Mouse (Mus musculus) limb, embryonic 10.5 days (tissue): ENCODE data around the gene Resp18. TPM values are rescaled to one million over a fixed set of nuclear protein-coding genes. Genes with fewer than 3 reads are reported as not detected.

Experiments used
- DNase-seq: peaks from one replicate; pipeline ENCODE4 v3.0.0-alpha.2; 2017; ENCODE audit warnings: low spot score
- H3K27ac ChIP-seq: fragments of 300-500 bp; sonication (generic); 2 replicates; pipeline ENCODE4 v1.5.1; 2016; ENCODE audit warnings: mild to moderate bottlenecking
- H3K27me3 ChIP-seq: fragments of 300-500 bp; sonication (generic); 2 replicates; pipeline ENCODE4 v1.6.1; 2016; ENCODE audit warnings: low read depth, mild to moderate bottlenecking; ENCODE audit not compliant: poor library complexity, severe bottlenecking
- H3K36me3 ChIP-seq: fragments of 300-500 bp; sonication (generic); 2 replicates; pipeline ENCODE4 v1.6.1; 2016; ENCODE audit warnings: mild to moderate bottlenecking, moderate library complexity
- H3K4me1 ChIP-seq: fragments of 300-500 bp; sonication (generic); 2 replicates; pipeline ENCODE4 v1.6.1; 2016
- H3K4me3 ChIP-seq: fragments of 300-500 bp; sonication (generic); 2 replicates; pipeline ENCODE4 v1.5.1; 2016; ENCODE audit warnings: mild to moderate bottlenecking, moderate library complexity
- H3K9me3 ChIP-seq: fragments of 300-500 bp; sonication (generic); replicated peaks from 2 replicates; pipeline ENCODE4 v1.6.1; 2016; ENCODE audit warnings: mild to moderate bottlenecking
- WGBS: fragments of 180-500 bp; shearing (Covaris S2); methylation state at CpG from one replicate; pipeline ENCODE4 v1.1.7; 2016; 5-methylcytosine and 5-hydroxymethylcytosine counted together
- polyA plus RNA-seq: library from polyadenylated mRNA; unstranded; fragments of >200 nt; fragmentation: Nextera tagmentation; extraction: Ambion mirVana; gene quantifications from 2 replicates; pipeline ENCODE4 v1.2.1, GENCODE M21; 2016

Gene Resp18
- polyA plus RNA-seq, 1 experiment from 2014 or later: not detected

- peaks cover 11% of the 10 kb centered on the region for H3K4me1 ChIP-seq
- H3K36me3 ChIP-seq: no peaks in the 10 kb centered on the region
- DNase-seq: no peak
- H3K9me3 ChIP-seq: no peaks in the 10 kb centered on the region
- peaks cover 49% of the 10 kb centered on the region for H3K27me3 ChIP-seq
- no peak overlapping the region for H3K27ac ChIP-seq
- no peak overlapping the region for H3K4me3 ChIP-seq
Measured at GRCm38 (mm10) chr1:75261278-75261677, 16.9 kb downstream of the Resp18 start.

GRCm38 (mm10) chr1:75255516-75256046 lies 22.6 kb downstream of the Resp18 start:
- Histone ChIP-seq H3K27ac (no peak overlapping the region), H3K27me3 (peaks cover 18% of the 10 kb centered on the region), H3K9me3 (no peaks in the 10 kb centered on the region), H3K4me1 (peaks cover 13% of the 10 kb centered on the region), H3K36me3 (no peaks in the 10 kb centered on the region), H3K4me3 (no peak overlapping the region)
- DNase-seq: no peak
- 80% methylated on average over 10 of the region's 10 CpGs for WGBS

GRCm38 (mm10) chr1:75254625-75255013 lies 23.6 kb downstream of the Resp18 start:
- H3K27me3 ChIP-seq: peaks cover 18% of the 10 kb centered on the region
- H3K36me3 ChIP-seq: no peaks in the 10 kb centered on the region
- 79% methylated on average over 8 of the region's 8 CpGs for WGBS
- no peaks in the 10 kb centered on the region for H3K9me3 ChIP-seq
- H3K4me1 ChIP-seq: peaks cover 15% of the 10 kb centered on the region
- no peak overlapping the region for H3K27ac ChIP-seq
- no peak for DNase-seq
- no peak overlapping the region for H3K4me3 ChIP-seq

DNA sequence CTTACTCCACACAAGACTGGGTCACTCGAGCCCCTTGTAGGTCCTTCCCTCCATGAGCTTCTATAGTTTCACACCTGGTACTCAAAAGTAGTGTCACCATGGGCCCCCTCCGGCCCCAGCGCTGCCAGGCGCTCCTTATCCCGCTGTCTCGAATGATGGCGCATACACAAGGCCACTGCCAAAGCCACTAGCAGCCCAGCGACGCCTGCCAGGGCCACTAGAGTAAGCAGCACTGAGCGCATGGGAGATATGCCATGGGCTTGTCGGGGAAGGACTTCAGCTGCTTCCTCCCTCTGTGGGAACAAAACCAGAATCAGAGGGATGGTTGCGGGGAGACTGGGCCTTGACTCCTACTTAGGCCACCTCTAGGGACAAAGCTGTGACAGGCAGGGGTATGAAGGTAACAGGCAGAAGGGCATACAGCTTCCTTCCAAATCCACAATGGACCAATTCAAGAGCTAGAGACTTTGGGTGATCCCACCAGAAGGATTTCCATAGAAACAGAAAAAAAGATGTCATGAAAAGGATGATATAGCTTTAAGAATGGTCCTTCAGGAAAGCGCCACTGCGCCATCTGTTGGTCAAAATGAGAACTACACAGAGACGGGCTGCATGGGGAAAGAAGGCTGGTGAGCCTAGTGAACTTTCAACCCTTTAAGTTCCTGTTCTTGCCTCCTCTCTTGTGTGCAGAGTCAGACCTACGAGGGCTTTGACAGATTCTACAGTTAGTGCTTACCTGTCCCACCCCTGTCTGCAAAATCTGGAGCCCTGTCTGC lies 24.2 kb downstream of the Resp18 start:
- Histone ChIP-seq H3K4me1 (peaks cover 15% of the 10 kb centered on the region), H3K36me3 (no peaks in the 10 kb centered on the region), H3K9me3 (no peaks in the 10 kb centered on the region), H3K27ac (no peak overlapping the region), H3K27me3 (peaks cover 18% of the 10 kb centered on the region), H3K4me3 (no peak overlapping the region)
- 64% methylated on average over 16 of the region's 16 CpGs for WGBS
- DNase-seq: peak; percentile 87

GRCm38 (mm10) chr1:75253029-75253428 lies 25.2 kb downstream of the Resp18 start:
- Histone ChIP-seq H3K4me1 (peaks cover 21% of the 10 kb centered on the region), H3K9me3 (no peaks in the 10 kb centered on the region), H3K27ac (no peak overlapping the region), H3K4me3 (no peak overlapping the region), H3K36me3 (no peaks in the 10 kb centered on the region), H3K27me3 (peaks cover 18% of the 10 kb centered on the region)
- no peak for DNase-seq
- 75% methylated on average over 16 of the region's 16 CpGs for WGBS

GRCm38 (mm10) chr1:75252308-75252707 lies 25.9 kb downstream of the Resp18 start:
- DNase-seq: no peak
- no peak overlapping the region for H3K4me3 ChIP-seq
- H3K27me3 ChIP-seq: peaks cover 18% of the 10 kb centered on the region
- WGBS: 68% methylated on average over 13 of the region's 13 CpGs
- no peak overlapping the region for H3K27ac ChIP-seq
- H3K36me3 ChIP-seq: no peaks in the 10 kb centered on the region
- H3K9me3 ChIP-seq: no peaks in the 10 kb centered on the region
- H3K4me1 ChIP-seq: peaks cover 28% of the 10 kb centered on the region

GRCm38 (mm10) chr1:75251112-75251970 lies 26.9 kb downstream of the Resp18 start:
- Histone ChIP-seq H3K4me3 (peak overlapping the region; percentile 34), H3K27me3 (peaks cover 18% of the 10 kb centered on the region), H3K9me3 (no peaks in the 10 kb centered on the region), H3K4me1 (peaks cover 31% of the 10 kb centered on the region), H3K27ac (peak overlapping the region; percentile 50), H3K36me3 (no peaks in the 10 kb centered on the region)
- peak; percentile 87 for DNase-seq
- WGBS: 5% methylated on average over 22 of the region's 22 CpGs

DNA sequence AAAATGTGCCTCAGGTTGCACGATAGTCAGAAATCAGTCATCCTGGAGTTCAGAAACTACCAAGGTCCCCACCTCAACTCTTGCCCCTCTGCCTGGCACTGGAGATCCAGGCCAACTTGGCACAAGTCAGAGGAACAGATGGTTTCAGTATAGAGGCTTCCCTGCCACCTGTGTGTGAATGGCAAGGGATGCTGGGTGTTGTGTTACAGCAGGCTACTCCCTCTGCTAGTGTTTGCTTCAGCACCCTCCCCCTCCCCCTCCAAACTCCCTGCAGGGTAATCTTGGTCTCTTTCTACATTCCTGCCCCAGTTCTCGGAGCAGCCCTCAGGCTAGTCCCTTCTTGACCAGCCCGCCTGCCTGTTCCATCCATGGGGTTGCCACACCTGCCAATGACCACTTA lies 27.7 kb downstream of the Resp18 start:
- Histone ChIP-seq H3K4me3 (no peak overlapping the region), H3K27me3 (peaks cover 18% of the 10 kb centered on the region), H3K27ac (no peak overlapping the region), H3K36me3 (peaks cover 4% of the 10 kb centered on the region; the same call in 1 of the 2 replicates), H3K4me1 (peaks cover 31% of the 10 kb centered on the region), H3K9me3 (no peaks in the 10 kb centered on the region)
- 59% methylated on average over 3 of the region's 3 CpGs for WGBS
- no peak for DNase-seq

DNA sequence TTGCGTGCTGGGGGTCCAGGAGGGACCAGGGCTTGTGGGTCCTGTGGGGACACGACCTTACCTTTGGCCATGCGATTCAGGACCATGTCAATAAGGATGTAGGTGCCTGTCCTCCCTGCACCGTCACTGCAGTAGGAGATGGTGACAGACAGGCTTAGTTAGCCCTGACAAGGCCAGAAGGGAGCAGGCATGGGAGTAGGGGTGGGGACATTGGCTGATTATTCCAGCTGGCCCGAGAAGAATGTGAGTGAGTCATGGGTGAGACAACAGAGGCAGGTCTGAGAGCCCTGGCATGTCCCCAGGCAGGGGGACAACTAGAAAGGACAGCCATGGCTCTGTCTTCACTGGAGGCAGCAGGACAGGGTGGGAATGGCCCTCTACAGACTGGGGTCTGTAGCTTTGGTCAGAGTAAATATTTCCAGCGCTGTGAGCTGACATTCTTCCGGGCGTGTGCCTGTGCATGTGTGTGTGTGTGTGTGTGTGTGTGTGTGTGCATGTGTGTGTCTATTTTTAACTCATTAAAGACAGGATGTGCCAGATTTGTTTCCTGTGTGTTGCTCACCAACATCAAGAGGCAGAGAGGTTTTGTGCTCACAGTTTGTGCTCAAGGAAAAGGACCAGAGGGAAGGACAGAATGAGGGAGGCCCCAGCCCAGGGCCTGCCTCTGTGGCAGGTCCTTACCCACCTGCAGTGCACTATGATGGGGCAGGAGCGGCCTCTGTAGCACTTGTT lies 30.0 kb downstream of the Resp18 start:
- Histone ChIP-seq H3K27ac (peak overlapping the region; percentile 17), H3K4me3 (no peak overlapping the region), H3K27me3 (peaks cover 15% of the 10 kb centered on the region), H3K4me1 (peaks cover 28% of the 10 kb centered on the region), H3K36me3 (peaks cover 17% of the 10 kb centered on the region), H3K9me3 (no peaks in the 10 kb centered on the region)
- 61% methylated on average over 9 of the region's 9 CpGs for WGBS
- no peak for DNase-seq

GRCm38 (mm10) chr1:75247071-75247930 lies 30.9 kb downstream of the Resp18 start:
- WGBS: 77% methylated on average over 16 of the region's 16 CpGs
- H3K36me3 ChIP-seq: peaks cover 22% of the 10 kb centered on the region
- DNase-seq: no peak
- peak overlapping the region; percentile 17 for H3K27ac ChIP-seq
- H3K4me1 ChIP-seq: peaks cover 28% of the 10 kb centered on the region
- no peaks in the 10 kb centered on the region for H3K9me3 ChIP-seq
- no peak overlapping the region for H3K4me3 ChIP-seq
- peaks cover 5% of the 10 kb centered on the region for H3K27me3 ChIP-seq

DNA sequence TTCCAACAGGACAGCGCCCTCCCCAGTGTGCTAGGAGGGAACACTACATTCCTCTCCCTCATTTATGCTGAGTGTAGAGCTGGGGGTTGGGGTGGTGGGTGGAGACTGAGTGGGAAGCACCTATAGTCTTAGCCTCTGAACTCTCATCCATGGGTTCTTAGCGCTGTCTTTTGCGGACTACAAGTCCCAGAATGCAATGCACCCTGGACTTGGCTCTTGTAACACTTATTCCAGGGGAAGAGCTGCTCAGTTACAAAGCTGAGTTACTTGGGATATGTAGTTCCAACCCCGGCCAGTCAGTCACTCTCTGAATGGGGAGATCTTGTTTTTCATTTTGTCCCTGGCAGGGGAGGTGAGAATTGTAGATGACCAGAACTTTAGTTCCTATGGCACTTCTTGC lies 33.4 kb downstream of the Resp18 start:
- Histone ChIP-seq H3K4me1 (peaks cover 15% of the 10 kb centered on the region), H3K27ac (no peak overlapping the region), H3K36me3 (peaks cover 35% of the 10 kb centered on the region), H3K27me3 (no peaks in the 10 kb centered on the region), H3K9me3 (no peaks in the 10 kb centered on the region), H3K4me3 (no peak overlapping the region)
- no peak for DNase-seq
- 9% methylated on average over 4 of the region's 4 CpGs for WGBS
